In genomic region chr15:5243036-5243958, GRCm38 (mm10) we compare ENCODE assay signal across 8 mouse cellular contexts. TPM values are rescaled to one million over a fixed set of nuclear protein-coding genes. Genes with fewer than 3 reads are reported as not detected.
A peak's percentile ranks its signal among the peaks of the same experiment; 100 is the strongest.
DNase-seq lines count a peak whose midpoint lies in the region; ATAC-seq lines count a peak whose summit lies in the region.

No protein-coding gene starts in this region.

- intact Hi-C loops in heart, postnatal 25 days (cut with DNase I): loop anchor here (5.0 to 10.0 kb wide), 3 partner anchors 69 to 282 kb away; no protein-coding TSS in a partner anchor

- peaks cover 18% of the 10 kb centered on the region for H3K4me1 ChIP-seq in embryonic facial prominence, embryonic 12.5 days
- H3K4me1 ChIP-seq in liver, embryonic 13.5 days (replicated peaks): peaks cover 64% of the 10 kb centered on the region

- no peaks in the 10 kb centered on the region for H3K36me3 ChIP-seq in embryonic facial prominence, embryonic 12.5 days
- H3K36me3 ChIP-seq in liver, embryonic 13.5 days: no peaks in the 10 kb centered on the region

- peak; percentile 14 for DNase-seq in spleen, adult 12 weeks (ENCODE audit: low spot score)
- no peak for DNase-seq in spleen, adult 18-20 months
- peak; percentile 33 for DNase-seq in heart, postnatal 25 days (ENCODE audit: low spot score)
- DNase-seq in liver, embryonic 13.5 days: no peak
- DNase-seq in layer of hippocampus, adult 8-10 months (ENCODE audit: low spot score in 2 of 2): no peak
- no peak for DNase-seq in urinary bladder, postnatal 10 days (ENCODE audit: low spot score)

- H3K4me3 ChIP-seq in embryonic facial prominence, embryonic 12.5 days: peak overlapping the region; percentile 61
- H3K4me3 ChIP-seq in liver, embryonic 13.5 days (replicated peaks): peak overlapping the region; percentile 74

- H3K4me2 ChIP-seq in embryonic facial prominence, embryonic 12.5 days (replicated peaks): peak overlapping the region; percentile 99
- H3K4me2 ChIP-seq in liver, embryonic 13.5 days: peak overlapping the region; percentile 100

- H3K9ac ChIP-seq in embryonic facial prominence, embryonic 12.5 days: no peak overlapping the region; the same call in none of the 2 replicates
- H3K9ac ChIP-seq in liver, embryonic 13.5 days: peak overlapping the region; percentile 75

- no peak for ATAC-seq in embryonic facial prominence, embryonic 12.5 days (ENCODE audit: insufficient number of reproducible peaks, insufficient read depth, low FRiP score, low TSS enrichment)
- ATAC-seq in liver, embryonic 13.5 days (ENCODE audit: low read depth): peak; percentile 6; the same call in 1 of the 2 replicates
- 0 out of 2 replicates have a peak, but pooled peaks have one; percentile 4 for ATAC-seq in neutrophil, adult 5-6 weeks (ENCODE audit: extremely low read depth, insufficient number of reproducible peaks, low FRiP score, poor library complexity, severe bottlenecking)

- no peak overlapping the region for H3K27ac ChIP-seq in embryonic facial prominence, embryonic 12.5 days
- H3K27ac ChIP-seq in liver, embryonic 13.5 days: peak overlapping the region; percentile 30; the same call in 1 of the 2 replicates

- H3K9me3 ChIP-seq in embryonic facial prominence, embryonic 12.5 days: no peaks in the 10 kb centered on the region
- no peaks in the 10 kb centered on the region for H3K9me3 ChIP-seq in liver, embryonic 13.5 days (replicated peaks)

- peaks cover 33% of the 10 kb centered on the region for H3K27me3 ChIP-seq in embryonic facial prominence, embryonic 12.5 days
- peaks cover 37% of the 10 kb centered on the region for H3K27me3 ChIP-seq in liver, embryonic 13.5 days

- 6% methylated on average over 40 of the region's 40 CpGs for WGBS in embryonic facial prominence, embryonic 12.5 days
- WGBS in liver, embryonic 13.5 days (ENCODE audit: insufficient replicate concordance): 4% methylated on average over 40 of the region's 40 CpGs

RNA-seq across cellular contexts. Expression of gene Ptger4, which starts 0.7 kb away (rescaled TPM):
- polyA plus RNA-seq in embryonic facial prominence, embryonic 12.5 days (2016; fragmentation: Nextera tagmentation; extraction: Ambion mirVana): 3.7 and 4.0 TPM in 2 replicates
- total RNA-seq in heart, postnatal 25 days (2021): 1 to 10 TPM; 2.5 to 2.6 TPM
- polyA plus RNA-seq in liver, embryonic 13.5 days (2015; fragmentation: Nextera tagmentation; extraction: Ambion mirVana): 2.2 and 2.4 TPM in 2 replicates
- 8.6 and 9.0 TPM in 2 replicates for total RNA-seq in neutrophil, adult 5-6 weeks (2017)
- 1 to 10 TPM in 3 of 4 experiments, under 1 TPM in 1; 0.64 to 1.6 (median 1.2) TPM for total RNA-seq in layer of hippocampus, adult 8-10 months (2022)

RNA-seq across cellular contexts. Expression of gene Ttc33, which starts 58.0 kb away (rescaled TPM):
- polyA plus RNA-seq in embryonic facial prominence, embryonic 12.5 days (2016; fragmentation: Nextera tagmentation; extraction: Ambion mirVana): 42.6 and 43.0 TPM in 2 replicates
- total RNA-seq in heart, postnatal 25 days (2021): 10 to 100 TPM; 32.6 to 39.5 TPM
- polyA plus RNA-seq in liver, embryonic 13.5 days (2015; fragmentation: Nextera tagmentation; extraction: Ambion mirVana): 16.8 and 21.9 TPM in 2 replicates
- 49.3 and 51.8 TPM in 2 replicates for total RNA-seq in neutrophil, adult 5-6 weeks (2017)
- 10 to 100 TPM; 75.5 to 85.2 (median 82.2) TPM for total RNA-seq in layer of hippocampus, adult 8-10 months (2022)

Comparison
In these comparisons a context has a peak if more than half of its experiments do, and no peak if none do; other contexts are left out.
1. DNase-seq: peak in spleen, adult 12 weeks (single experiment) and heart, postnatal 25 days (single experiment); none in spleen, adult 18-20 months (0 of 2), liver, embryonic 13.5 days (single experiment), layer of hippocampus, adult 8-10 months (0 of 2) and urinary bladder, postnatal 10 days (single experiment).